Mouse (Mus musculus) C2C12 (cell line): ENCODE measurements around the gene Dock1. TPM values are rescaled to one million over a fixed set of nuclear protein-coding genes. Genes with fewer than 3 reads are reported as not detected.

Source experiments
- H3K27me3 ChIP-seq: one replicate; pipeline ENCODE4 v1.6.1; 2011; ENCODE audit not compliant: control insufficient read depth, insufficient read depth, insufficient read length
- H3K36me3 ChIP-seq: one replicate; pipeline ENCODE4 v1.6.1; 2011; ENCODE audit not compliant: control insufficient read depth, insufficient read depth
- H3K4me3 ChIP-seq: one replicate; pipeline ENCODE4 v1.5.1; 2011; ENCODE audit warnings: mild to moderate bottlenecking, control low read depth; ENCODE audit not compliant: poor library complexity, insufficient read depth, severe bottlenecking
- H3K79me2 ChIP-seq: one replicate; pipeline ENCODE4 v1.6.1; 2011; ENCODE audit not compliant: control insufficient read depth, insufficient read depth
- H3K79me3 ChIP-seq: one replicate; pipeline ENCODE4 v1.6.1; 2011; ENCODE audit warnings: low read depth, control low read depth
- H3ac ChIP-seq: one replicate; pipeline ENCODE3; 2011; ENCODE audit warnings: low read depth; ENCODE audit not compliant: control insufficient read depth, insufficient read length
- CEBPB ChIP-seq: IDR thresholded peaks from one replicate; pipeline ENCODE4 v1.6.1; 2011; ENCODE audit warnings: low read depth, mild to moderate bottlenecking, control low read depth, moderate library complexity
- CTCF ChIP-seq: IDR thresholded peaks from one replicate; pipeline ENCODE4 v1.5.1; 2011; ENCODE audit not compliant: control insufficient read depth, insufficient read depth, insufficient read length
- FOSL1 ChIP-seq: IDR thresholded peaks from one replicate; pipeline ENCODE4 v1.8.0; 2011; ENCODE audit warnings: mild to moderate bottlenecking, low read length; ENCODE audit not compliant: poor library complexity, insufficient read depth, severe bottlenecking
- MAX ChIP-seq: IDR thresholded peaks from one replicate; pipeline ENCODE4 v1.6.1; 2011; ENCODE audit warnings: mild to moderate bottlenecking, control low read depth
- MYOD1 ChIP-seq: IDR thresholded peaks from one replicate; pipeline ENCODE4 v1.6.1; 2011; ENCODE audit warnings: low read depth; ENCODE audit not compliant: control insufficient read depth, insufficient read length
- MYOG ChIP-seq: IDR thresholded peaks from one replicate; pipeline ENCODE4 v1.6.1; 2011; ENCODE audit not compliant: control insufficient read depth, insufficient read length; ENCODE audit errors: extremely low read depth
- USF1 ChIP-seq: IDR thresholded peaks from one replicate; pipeline ENCODE4 v1.6.1; 2011; ENCODE audit warnings: low read depth, mild to moderate bottlenecking, control low read depth, moderate library complexity
- polyA plus RNA-seq: library from polyadenylated mRNA; unstranded; fragments of >200 nt; fragmentation: generic; extraction: Trizol; gene quantifications from one replicate; pipeline ENCODE4 v1.2.1, GENCODE M21; 2012; ENCODE audit warnings: missing spikeins

Dock1 gene
- polyA plus RNA-seq, 1 experiment: 12.1 TPM

DNA sequence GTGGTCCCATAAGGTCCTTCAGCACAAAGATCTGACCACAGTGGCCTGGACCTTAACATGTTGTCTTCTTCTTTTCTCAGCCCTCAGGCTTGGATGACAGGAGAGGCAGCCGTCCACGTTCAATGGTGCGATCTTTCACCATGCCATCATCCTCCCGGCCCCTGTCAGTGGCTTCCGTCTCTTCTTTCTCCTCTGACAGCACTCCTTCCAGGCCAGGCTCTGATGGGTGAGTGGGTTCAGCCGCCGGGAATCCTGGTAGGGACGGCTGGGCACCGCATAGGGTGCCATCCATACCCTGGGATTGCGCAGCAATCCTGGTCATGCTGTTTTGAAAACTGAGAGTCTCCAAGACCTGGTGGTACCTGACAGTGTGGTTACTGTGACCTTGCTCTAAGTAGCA lies 487.9 kb downstream of the Dock1 start:
- TF ChIP-seq MAX (no peak), MYOG (no peak), MYOD1 (no peak), CEBPB (no peak), USF1 (no peak)
- H3K36me3 ChIP-seq: no peaks in the 10 kb centered on the region
- no peaks in the 10 kb centered on the region for H3K79me3 ChIP-seq
- no peak overlapping the region for H3K4me3 ChIP-seq
- H3K79me2 ChIP-seq: no peaks in the 10 kb centered on the region
- no peaks in the 10 kb centered on the region for H3K27me3 ChIP-seq
- no peak overlapping the region for H3ac ChIP-seq

DNA sequence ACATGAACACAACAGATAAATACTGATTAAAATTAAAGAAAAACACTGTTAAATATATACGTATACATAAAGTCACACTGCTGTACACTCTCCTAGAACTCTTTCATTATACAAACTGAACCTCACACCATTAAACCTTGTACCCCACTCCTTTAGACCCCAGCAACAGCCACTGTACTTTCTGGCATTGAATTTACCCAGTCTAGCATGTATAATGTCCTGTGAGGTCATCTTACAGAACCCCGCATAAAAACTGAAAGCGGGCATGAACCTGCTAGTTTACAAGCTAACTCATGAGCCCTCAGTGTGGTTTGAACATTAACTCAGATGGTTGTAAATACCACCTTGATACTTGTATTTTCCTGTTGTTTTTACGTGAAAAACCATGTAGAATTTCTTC lies 489.2 kb downstream of the Dock1 start:
- H3K79me2 ChIP-seq: no peaks in the 10 kb centered on the region
- H3K79me3 ChIP-seq: no peaks in the 10 kb centered on the region
- no peaks in the 10 kb centered on the region for H3K27me3 ChIP-seq
- H3K36me3 ChIP-seq: no peaks in the 10 kb centered on the region
- no peak overlapping the region for H3ac ChIP-seq
- H3K4me3 ChIP-seq: no peak overlapping the region
- no peak for TF ChIP-seq CEBPB
- TF ChIP-seq USF1: no peak
- no peak for TF ChIP-seq MYOG
- no peak for TF ChIP-seq CTCF
- TF ChIP-seq FOSL1: no peak
- no peak for TF ChIP-seq MAX

DNA sequence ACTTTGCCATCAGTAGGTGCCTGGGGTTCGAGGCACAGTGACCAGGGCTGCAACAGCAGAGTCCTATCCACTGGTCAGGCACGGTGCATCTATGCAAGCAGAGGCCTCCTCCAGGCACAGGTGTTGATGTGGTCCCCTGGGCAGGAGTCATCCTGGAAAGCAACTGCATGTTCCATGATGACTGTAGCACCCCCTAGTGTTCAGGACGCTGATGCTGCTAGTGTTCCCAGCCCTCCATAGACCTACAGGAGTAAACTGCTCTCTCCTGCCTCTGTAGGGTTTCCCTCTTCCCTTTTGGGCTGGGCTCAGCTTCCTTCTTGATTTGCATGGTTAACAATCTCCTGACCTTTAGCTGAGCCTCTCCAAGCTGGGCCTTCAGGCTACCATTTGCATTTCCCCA lies 494.7 kb downstream of the Dock1 start:
- Histone ChIP-seq H3K79me3 (no peaks in the 10 kb centered on the region), H3ac (no peak overlapping the region), H3K36me3 (peaks cover 4% of the 10 kb centered on the region), H3K27me3 (no peaks in the 10 kb centered on the region), H3K4me3 (no peak overlapping the region), H3K79me2 (no peaks in the 10 kb centered on the region)
- TF ChIP-seq CTCF (peak; percentile 75), MYOD1 (no peak)

DNA sequence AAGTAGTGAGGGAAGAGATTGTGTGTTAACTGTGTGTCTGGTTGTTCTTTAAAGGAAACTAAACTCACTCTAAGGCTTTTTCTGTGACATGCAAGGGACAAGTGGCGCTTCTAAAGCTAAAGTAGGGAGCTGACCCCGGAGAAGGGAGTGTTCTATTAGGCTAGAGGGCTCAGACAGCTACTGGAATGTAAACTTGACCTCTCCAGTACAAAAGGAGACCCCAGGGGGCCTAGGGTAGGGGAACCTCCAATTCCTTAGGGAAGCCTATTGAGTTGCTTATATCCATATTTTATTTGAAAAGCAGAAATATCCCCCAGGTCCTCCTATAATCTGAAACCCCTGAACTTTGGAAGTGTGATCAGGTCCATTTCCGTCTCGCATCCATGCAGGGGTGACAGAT lies 499.5 kb downstream of the Dock1 start:
- Histone ChIP-seq H3K27me3 (no peaks in the 10 kb centered on the region), H3K36me3 (peaks cover 4% of the 10 kb centered on the region), H3K79me2 (no peaks in the 10 kb centered on the region), H3K4me3 (no peak overlapping the region), H3K79me3 (no peaks in the 10 kb centered on the region), H3ac (no peak overlapping the region)
- no peak for TF ChIP-seq USF1
- TF ChIP-seq CTCF: no peak
- TF ChIP-seq FOSL1: no peak

DNA sequence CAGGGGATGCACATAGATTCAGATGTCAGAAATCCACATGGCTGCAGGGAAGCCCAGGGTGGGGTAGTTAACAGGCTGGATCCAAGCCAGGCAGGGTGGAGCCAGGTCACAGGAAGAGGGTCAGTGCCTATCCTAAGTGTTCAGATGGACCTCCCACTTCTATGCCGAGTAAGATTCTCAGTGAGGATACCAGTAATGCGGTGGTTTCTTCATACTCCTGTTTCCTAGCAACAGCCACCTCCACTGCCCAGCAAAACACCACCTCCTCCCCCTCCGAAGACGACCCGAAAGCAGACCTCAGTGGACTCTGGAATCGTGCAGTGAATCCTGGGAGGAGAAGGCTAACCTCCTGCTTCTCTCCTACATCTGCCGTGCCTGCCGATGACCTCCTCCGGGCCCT lies 501.8 kb downstream of the Dock1 start:
- Histone ChIP-seq H3ac (no peak overlapping the region), H3K36me3 (no peaks in the 10 kb centered on the region)
- TF ChIP-seq CEBPB (no peak), USF1 (no peak), CTCF (no peak), MYOD1 (no peak)

DNA sequence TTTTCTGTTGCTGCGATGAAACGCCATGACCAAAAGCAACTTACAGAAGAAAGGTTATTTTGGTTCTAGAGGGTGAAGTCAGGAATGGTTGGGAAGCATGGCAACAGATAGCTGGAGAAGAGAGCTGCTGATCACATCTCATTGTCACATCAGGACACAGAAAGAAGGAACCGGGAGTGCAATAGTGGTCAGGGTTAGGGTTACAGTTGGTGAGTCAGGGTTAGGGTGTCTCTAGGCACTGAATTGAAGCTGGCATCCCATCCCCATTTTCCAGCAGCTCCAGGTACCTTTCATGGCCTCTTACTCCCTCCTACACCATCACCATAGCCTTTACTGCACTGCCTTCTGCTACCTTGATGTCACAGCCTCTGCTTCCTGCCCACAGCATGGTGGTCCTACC lies 523.7 kb downstream of the Dock1 start:
- no peaks in the 10 kb centered on the region for H3K79me2 ChIP-seq
- no peak overlapping the region for H3K4me3 ChIP-seq
- H3ac ChIP-seq: no peak overlapping the region
- H3K27me3 ChIP-seq: no peaks in the 10 kb centered on the region
- H3K79me3 ChIP-seq: no peaks in the 10 kb centered on the region
- no peaks in the 10 kb centered on the region for H3K36me3 ChIP-seq
- TF ChIP-seq USF1: no peak

More for the DNA sequence above, 501.8 kb downstream of the Dock1 start:
- H3K79me2 ChIP-seq: no peaks in the 10 kb centered on the region
- no peaks in the 10 kb centered on the region for H3K27me3 ChIP-seq
- H3K4me3 ChIP-seq: no peak overlapping the region
- no peaks in the 10 kb centered on the region for H3K79me3 ChIP-seq

DNA sequence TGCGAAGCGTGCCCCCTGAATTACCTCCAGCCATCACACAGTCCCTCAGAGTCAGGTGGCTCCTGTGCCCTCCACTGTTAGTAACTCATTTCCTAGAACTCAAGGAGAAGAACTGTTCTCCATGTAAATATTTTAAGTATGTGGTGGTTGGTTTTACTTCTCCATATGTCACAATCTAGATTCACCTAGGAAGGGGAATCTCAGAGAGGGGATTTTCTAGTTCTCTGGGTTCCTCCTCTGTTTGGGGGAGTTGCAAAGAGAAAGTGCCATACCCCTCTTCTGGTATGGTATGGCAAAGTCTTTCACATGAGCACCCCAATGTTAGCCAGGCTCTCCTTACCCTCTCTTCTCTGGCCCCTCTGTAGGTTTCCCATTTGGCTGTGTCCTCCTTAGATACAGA lies 525.2 kb downstream of the Dock1 start:
- H3ac ChIP-seq: no peak overlapping the region
- H3K27me3 ChIP-seq: no peaks in the 10 kb centered on the region
- no peaks in the 10 kb centered on the region for H3K79me3 ChIP-seq
- H3K36me3 ChIP-seq: no peaks in the 10 kb centered on the region
- H3K4me3 ChIP-seq: no peak overlapping the region
- no peaks in the 10 kb centered on the region for H3K79me2 ChIP-seq
- TF ChIP-seq MAX: no peak
- no peak for TF ChIP-seq MYOG
- TF ChIP-seq CEBPB: no peak
- TF ChIP-seq FOSL1: no peak
- TF ChIP-seq USF1: no peak
- TF ChIP-seq MYOD1: no peak
- TF ChIP-seq CTCF: no peak
